ENCODE assay signal across 14 mouse cellular contexts in genomic region chr9:71550176-71550575, GRCm38 (mm10). TPM values are rescaled to one million over a fixed set of nuclear protein-coding genes. Genes with fewer than 3 reads are reported as not detected.
"Had no signal": no experiment of that assay in that cellular context is flagged by ENCODE, and none has a peak within 500 bp of the region (broad histone marks: within the 10 kb centered on the region; RNA-seq: fewer than 3 reads in every experiment).

No protein-coding gene starts in this region.

- H3K4me3 ChIP-seq: megakaryocyte, embryonic 14.5 days; midbrain, embryonic 13.5 days; midbrain, embryonic 15.5 days; neural tube, embryonic 12.5 days; stomach, embryonic 15.5 days had no signal

- DNase-seq: lung, adult 18-20 months; lung, embryonic 14.5 days; lung, postnatal 10 days; right cerebral cortex, postnatal 14 days; thymus, adult 2 months; thymus, postnatal 14 days; thymus, postnatal 36 days had no signal

- H3K27ac ChIP-seq: macrophage; midbrain, embryonic 13.5 days; midbrain, embryonic 15.5 days; neural tube, embryonic 12.5 days; stomach, embryonic 15.5 days; stomach, postnatal 0 days had no signal

RNA-seq across cellular contexts. Expression of gene Myzap, which starts 42.0 kb away (rescaled TPM):
- polyA plus RNA-seq: macrophage had no signal
